8 mouse cellular contexts compared by ENCODE assay signal in the genomic region with DNA sequence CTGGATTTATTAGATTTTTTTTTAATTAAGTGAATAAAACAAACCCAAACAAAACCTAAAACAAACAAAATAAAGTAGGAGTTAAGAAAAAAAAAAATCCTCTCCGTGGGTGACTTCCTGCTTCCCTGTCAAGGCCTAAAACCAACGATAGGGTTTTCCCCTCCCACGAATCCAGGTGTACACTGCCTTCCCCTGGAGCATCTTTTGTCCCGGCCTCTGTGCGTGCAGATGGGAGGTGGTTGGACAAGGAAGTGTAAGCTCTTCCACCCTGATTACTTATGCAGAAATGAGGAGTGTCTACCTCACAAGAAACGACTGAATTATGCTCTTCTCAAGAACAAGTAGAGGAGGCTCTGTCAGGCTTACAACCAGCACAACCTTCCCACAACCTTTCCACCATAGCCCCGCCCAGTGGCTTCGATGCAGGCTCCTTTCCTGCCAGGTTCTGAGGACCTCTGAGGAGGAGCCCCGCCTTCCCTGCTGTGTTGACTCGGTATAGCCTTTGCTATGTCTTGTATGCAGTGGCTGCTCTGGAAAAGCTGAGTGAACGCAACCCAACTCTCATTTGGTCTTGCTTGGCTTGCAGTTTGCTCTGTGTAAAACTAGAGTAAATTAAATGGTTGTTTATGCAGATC. TPM values are rescaled to one million over a fixed set of nuclear protein-coding genes. Genes with fewer than 3 reads are reported as not detected.
DNase-seq lines count a peak whose midpoint lies in the region; ATAC-seq and TF ChIP-seq lines count a peak whose summit lies in the region.

No protein-coding gene starts in this region.

- H3K9me3 ChIP-seq in heart, embryonic 12.5 days (replicated peaks), result no peaks in the 10 kb centered on the region
- H3K9me3 ChIP-seq in heart, postnatal 0 days (replicated peaks; ENCODE audit: control insufficient read depth, low read length), result no peaks in the 10 kb centered on the region
- H3K9me3 ChIP-seq in liver, embryonic 14.5 days (ENCODE audit: control insufficient read depth, low read length), result no peaks in the 10 kb centered on the region

- H3K9ac ChIP-seq in heart, embryonic 12.5 days, result no peak overlapping the region
- peak overlapping the region; percentile 37; the same call in 1 of the 2 replicates for H3K9ac ChIP-seq in heart, postnatal 0 days (replicated peaks; ENCODE audit: low read depth, low read length)
- no peak overlapping the region for H3K9ac ChIP-seq in liver, embryonic 14.5 days (replicated peaks)

- TF ChIP-seq EP300 in heart, postnatal 0 days (IDR thresholded peaks at IDR 0.05; ENCODE audit: low read depth), result no peak
- TF ChIP-seq EP300 in liver, embryonic 14.5 days (IDR thresholded peaks at IDR 0.05; ENCODE audit: low read depth), result no peak

- no peak overlapping the region for H3K27ac ChIP-seq in heart, embryonic 12.5 days (ENCODE audit: poor library complexity, severe bottlenecking)
- no peak overlapping the region for H3K27ac ChIP-seq in heart, postnatal 0 days (ENCODE audit: low read depth)
- H3K27ac ChIP-seq in liver, embryonic 14.5 days, result no peak overlapping the region

- H3K4me2 ChIP-seq in heart, embryonic 12.5 days, result peak overlapping the region; percentile 79
- H3K4me2 ChIP-seq in heart, postnatal 0 days (ENCODE audit: low read depth, low read length), result peak overlapping the region; percentile 58
- H3K4me2 ChIP-seq in liver, embryonic 14.5 days (ENCODE audit: low read depth), result peak overlapping the region; percentile 50

- TF ChIP-seq CTCF in heart, postnatal 0 days (IDR thresholded peaks at IDR 0.05; ENCODE audit: low read depth), result no peak
- no peak for TF ChIP-seq CTCF in liver, embryonic 14.5 days (IDR thresholded peaks at IDR 0.05; ENCODE audit: low read depth)

- no peaks in the 10 kb centered on the region for H3K36me3 ChIP-seq in heart, embryonic 12.5 days
- H3K36me3 ChIP-seq in heart, postnatal 0 days (replicated peaks; ENCODE audit: control insufficient read depth, insufficient read depth, low read length), result no peaks in the 10 kb centered on the region
- H3K36me3 ChIP-seq in liver, embryonic 14.5 days (replicated peaks; ENCODE audit: control insufficient read depth, insufficient read depth, low read depth), result no peaks in the 10 kb centered on the region
- no peaks in the 10 kb centered on the region for H3K36me3 ChIP-seq in splenic B cell, adult 2 months (ENCODE audit: control insufficient read depth, insufficient read depth, low read length, poor library complexity, severe bottlenecking)

- WGBS in heart, embryonic 12.5 days, result 13% methylated on average over 11 of the region's 11 CpGs
- WGBS in heart, postnatal 0 days, result 21% methylated on average over 11 of the region's 11 CpGs
- WGBS in liver, embryonic 14.5 days (ENCODE audit: insufficient replicate concordance), result 10% methylated on average over 11 of the region's 11 CpGs

- no peak for DNase-seq in heart, postnatal 4 days
- peak; percentile 86 for DNase-seq in R1 (ENCODE audit: low read depth, low spot score)
- DNase-seq in heart, postnatal 0 days (ENCODE audit: low spot score), result no peak
- no peak for DNase-seq in liver, embryonic 14.5 days (ENCODE audit: low read depth in 3 of 3, low spot score in 3 of 3)
- DNase-seq in splenic B cell, adult 2 months (ENCODE audit: low read depth, low spot score), result peak; percentile 11
- no peak for DNase-seq in cerebellum, adult 11-12 months
- no peak for DNase-seq in gastrocnemius, adult 8-10 months (ENCODE audit: low spot score in 2 of 2)

- peaks cover 13% of the 10 kb centered on the region for H3K4me1 ChIP-seq in heart, embryonic 12.5 days (replicated peaks)
- peaks cover 10% of the 10 kb centered on the region for H3K4me1 ChIP-seq in heart, postnatal 0 days (ENCODE audit: control insufficient read depth, insufficient read depth)
- H3K4me1 ChIP-seq in liver, embryonic 14.5 days (replicated peaks; ENCODE audit: control insufficient read depth in 2 of 2, insufficient read depth in 2 of 2, low read length in 1 of 2), result 0 out of 4 replicates have a peak, but pooled peaks cover 0 to 4% of the 10 kb centered on the region in 2 experiments

- H3K27me3 ChIP-seq in heart, embryonic 12.5 days (replicated peaks), result no peaks in the 10 kb centered on the region
- no peaks in the 10 kb centered on the region for H3K27me3 ChIP-seq in heart, postnatal 0 days (ENCODE audit: control insufficient read depth, insufficient read depth, low read length)
- no peaks in the 10 kb centered on the region for H3K27me3 ChIP-seq in liver, embryonic 14.5 days (ENCODE audit: control insufficient read depth, insufficient read depth, low read length)
- no peaks in the 10 kb centered on the region; the same call in 1 of the 2 replicates for H3K27me3 ChIP-seq in splenic B cell, adult 2 months (ENCODE audit: control insufficient read depth, insufficient read depth, low read length, poor library complexity, severe bottlenecking)

- no peak for ATAC-seq in heart, embryonic 12.5 days (ENCODE audit: insufficient number of reproducible peaks, low FRiP score)
- no peak for ATAC-seq in heart, postnatal 0 days (ENCODE audit: insufficient read depth, low read depth)
- no peak for ATAC-seq in liver, embryonic 14.5 days (ENCODE audit: insufficient read depth)

- peak overlapping the region; percentile 48 for H3K4me3 ChIP-seq in heart, embryonic 12.5 days
- peak overlapping the region; percentile 35 for H3K4me3 ChIP-seq in heart, postnatal 0 days (ENCODE audit: low read depth, low read length)
- peak overlapping the region in 1 of 2 experiments; percentile 18; a peak in 2 of 4 replicates for H3K4me3 ChIP-seq in liver, embryonic 14.5 days (ENCODE audit: insufficient read depth in 1 of 2, low read depth in 2 of 2, low read length in 2 of 2)

RNA-seq across cellular contexts. Expression of a gene that starts 5.2 kb away (rescaled TPM):
- not detected in 2 replicates for polyA plus RNA-seq in heart, embryonic 12.5 days (2016; fragmentation: Nextera tagmentation; extraction: Ambion mirVana)
- not detected for total RNA-seq in heart, postnatal 4 days (2021)
- not detected in 2 replicates for total RNA-seq in heart, postnatal 0 days (2014; rRNA removed; ENCODE audit: low replicate concordance)
- not detected in 2 replicates for polyA plus RNA-seq in heart, postnatal 0 days (2015; fragmentation: Nextera tagmentation; extraction: Ambion mirVana)
- polyA plus RNA-seq in liver, embryonic 14.5 days (2012; rRNA removed), result not detected in 2 replicates
- not detected in 2 replicates for polyA plus RNA-seq in liver, embryonic 14.5 days (2014; fragmentation: Nextera tagmentation; extraction: Ambion mirVana)
- total RNA-seq in gastrocnemius, adult 8-10 months (2022), result not detected

RNA-seq across cellular contexts. Expression of a gene that starts 35.2 kb away (rescaled TPM):
- 10.4 and 11.4 TPM in 2 replicates for polyA plus RNA-seq in heart, embryonic 12.5 days (2016; fragmentation: Nextera tagmentation; extraction: Ambion mirVana)
- 10 to 100 TPM; 41.3 to 42.0 TPM for total RNA-seq in heart, postnatal 4 days (2021)
- 9.8 and 15.3 TPM in 2 replicates for total RNA-seq in heart, postnatal 0 days (2014; rRNA removed; ENCODE audit: low replicate concordance)
- polyA plus RNA-seq in heart, postnatal 0 days (2015; fragmentation: Nextera tagmentation; extraction: Ambion mirVana), result 4.3 and 5.1 TPM in 2 replicates
- 2.9 and 3.9 TPM in 2 replicates for polyA plus RNA-seq in liver, embryonic 14.5 days (2012; rRNA removed)
- 2.8 and 3.7 TPM in 2 replicates for polyA plus RNA-seq in liver, embryonic 14.5 days (2014; fragmentation: Nextera tagmentation; extraction: Ambion mirVana)
- 10 to 100 TPM; 26.3 to 45.2 (median 31.7) TPM for total RNA-seq in gastrocnemius, adult 8-10 months (2022)

Comparison
In these comparisons a context has a peak if more than half of its experiments do, and no peak if none do; other contexts are left out.
1. DNase-seq: peak in R1 (single experiment) and splenic B cell, adult 2 months (single experiment); none in heart, postnatal 4 days (single experiment), heart, postnatal 0 days (single experiment), liver, embryonic 14.5 days (0 of 3), cerebellum, adult 11-12 months (single experiment) and gastrocnemius, adult 8-10 months (0 of 2).
2. Peak in every context shown above with its lines, with median percentiles within 50 percentile points of each other: H3K4me2 ChIP-seq.